Mouse (Mus musculus) heart, postnatal 25 days (tissue): ENCODE data around the gene Ddx54. TPM values are rescaled to one million over a fixed set of nuclear protein-coding genes. Genes with fewer than 3 reads are reported as not detected.

Source experiments
- DNase-seq: peaks from one replicate; pipeline ENCODE4 v3.0.0; 2022; ENCODE audit warnings: low spot score
- intact Hi-C: fragments of 180-260 bp; cut with DNase I; formaldehyde crosslinking; loops from one replicate; pipeline ENCODE4 v1.15.1; 2025
- total RNA-seq, 2 experiments: library from RNA; stranded (reverse); gene quantifications; 2 replicates each; pipeline ENCODE4 v1.2.3; 2021

The Ddx54 gene
- total RNA-seq, 2 experiments from 2014 or later: 20.1 to 21.4 TPM

DNA sequence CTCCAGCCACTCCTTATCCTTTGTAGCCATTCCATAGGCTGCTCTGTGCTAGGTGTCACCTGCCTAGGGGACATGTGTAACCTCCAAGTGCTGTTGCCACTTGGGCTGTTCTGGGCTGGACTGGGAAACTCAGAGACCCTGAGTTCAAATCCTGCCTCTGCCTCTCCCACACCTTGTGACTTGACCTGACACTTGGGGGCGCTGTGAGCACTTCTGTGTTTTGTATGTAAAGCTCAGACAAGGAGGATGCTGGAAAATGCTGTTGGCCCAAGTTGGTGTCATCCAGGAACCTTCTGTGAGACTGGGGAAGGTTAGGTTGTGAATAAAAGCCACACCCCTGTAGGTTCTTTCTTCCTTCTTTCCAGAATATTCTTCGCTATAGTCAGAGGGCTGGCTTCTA lies 52.3 kb downstream of the Ddx54 start:
- intact Hi-C loops: no loop called here
- no peak for DNase-seq

DNA sequence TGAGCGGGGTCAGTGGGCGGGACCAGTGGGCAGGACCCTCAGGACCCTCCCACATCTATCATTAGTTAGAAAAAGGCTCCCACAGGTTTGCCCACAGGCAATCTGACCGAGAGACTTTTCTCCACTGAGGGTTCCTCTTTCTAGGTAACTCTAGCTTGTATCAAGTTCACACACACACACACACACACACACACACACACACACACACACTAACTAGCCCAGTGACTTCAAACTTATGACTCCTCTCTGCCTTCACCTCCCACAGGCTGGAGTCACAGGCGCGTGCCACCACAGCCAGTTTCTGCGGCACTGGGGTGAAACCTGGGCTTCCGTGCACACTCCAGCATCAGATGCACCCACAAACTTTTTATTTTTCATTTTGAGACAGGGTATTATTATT lies 56.2 kb downstream of the Ddx54 start:
- DNase-seq: no peak
- intact Hi-C loops: no loop called here

DNA sequence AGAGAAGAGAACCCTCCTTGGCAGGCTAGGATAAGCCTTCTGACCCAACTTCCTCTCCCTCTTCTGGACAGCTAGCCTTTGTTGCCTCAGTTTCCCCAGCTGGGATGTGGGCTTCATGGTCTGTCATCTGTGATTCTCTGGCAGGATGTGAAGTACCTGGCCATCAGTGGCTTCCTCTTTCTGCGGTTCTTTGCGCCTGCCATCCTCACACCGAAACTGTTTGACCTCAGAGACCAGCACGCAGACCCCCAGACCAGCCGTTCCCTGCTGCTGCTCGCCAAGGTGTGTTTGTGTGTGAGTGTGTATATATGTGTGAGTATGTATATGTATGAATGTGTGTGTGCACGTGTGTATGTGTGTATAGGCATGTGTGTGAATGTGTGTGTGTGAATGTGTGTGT lies 57.6 kb downstream of the Ddx54 start:
- no peak for DNase-seq
- intact Hi-C loops: no loop called here

DNA sequence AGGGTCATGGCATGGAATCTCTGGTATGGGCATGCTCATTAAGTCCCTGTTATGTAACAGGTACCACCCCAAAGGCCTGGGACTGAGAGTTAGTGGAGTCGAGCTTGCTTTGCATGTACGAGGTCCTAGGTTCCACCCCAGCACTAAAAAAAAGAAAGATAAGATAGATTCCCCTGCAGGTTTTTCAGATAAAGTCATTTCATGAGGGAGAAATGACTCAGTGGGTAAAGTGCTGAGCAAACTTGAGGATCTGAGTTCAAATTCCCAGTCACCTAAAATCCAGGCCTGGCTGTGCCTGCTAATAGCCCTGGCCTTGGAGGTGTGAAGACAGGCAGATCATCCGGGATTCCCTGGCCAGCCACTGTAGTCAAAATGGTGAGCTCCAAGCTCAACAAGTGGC lies 59.3 kb downstream of the Ddx54 start:
- intact Hi-C loops: no loop called here
- no peak for DNase-seq

DNA sequence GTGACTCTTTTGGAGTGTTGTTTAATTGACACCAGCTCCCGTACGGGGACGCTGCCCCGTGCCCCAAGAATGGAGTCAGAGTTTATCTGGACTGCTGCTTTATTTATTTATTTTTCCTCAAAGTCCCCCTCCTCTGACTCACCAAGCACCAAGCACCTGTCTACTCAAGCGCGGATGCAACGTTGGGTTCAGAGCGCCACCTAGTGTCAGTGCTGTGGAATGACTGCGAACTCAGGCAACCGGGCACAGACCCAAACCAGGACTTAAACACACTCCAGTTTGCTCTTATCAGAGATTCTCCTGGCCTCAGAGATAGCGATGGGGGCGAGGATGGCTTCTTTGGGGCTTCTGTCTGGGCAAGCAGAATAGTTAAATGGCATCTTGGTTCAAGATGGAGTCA lies 61.1 kb downstream of the Ddx54 start:
- intact Hi-C loops: loop anchor here (1.0 kb wide), 1 partner anchor 53 kb away; no protein-coding TSS in a partner anchor

DNA sequence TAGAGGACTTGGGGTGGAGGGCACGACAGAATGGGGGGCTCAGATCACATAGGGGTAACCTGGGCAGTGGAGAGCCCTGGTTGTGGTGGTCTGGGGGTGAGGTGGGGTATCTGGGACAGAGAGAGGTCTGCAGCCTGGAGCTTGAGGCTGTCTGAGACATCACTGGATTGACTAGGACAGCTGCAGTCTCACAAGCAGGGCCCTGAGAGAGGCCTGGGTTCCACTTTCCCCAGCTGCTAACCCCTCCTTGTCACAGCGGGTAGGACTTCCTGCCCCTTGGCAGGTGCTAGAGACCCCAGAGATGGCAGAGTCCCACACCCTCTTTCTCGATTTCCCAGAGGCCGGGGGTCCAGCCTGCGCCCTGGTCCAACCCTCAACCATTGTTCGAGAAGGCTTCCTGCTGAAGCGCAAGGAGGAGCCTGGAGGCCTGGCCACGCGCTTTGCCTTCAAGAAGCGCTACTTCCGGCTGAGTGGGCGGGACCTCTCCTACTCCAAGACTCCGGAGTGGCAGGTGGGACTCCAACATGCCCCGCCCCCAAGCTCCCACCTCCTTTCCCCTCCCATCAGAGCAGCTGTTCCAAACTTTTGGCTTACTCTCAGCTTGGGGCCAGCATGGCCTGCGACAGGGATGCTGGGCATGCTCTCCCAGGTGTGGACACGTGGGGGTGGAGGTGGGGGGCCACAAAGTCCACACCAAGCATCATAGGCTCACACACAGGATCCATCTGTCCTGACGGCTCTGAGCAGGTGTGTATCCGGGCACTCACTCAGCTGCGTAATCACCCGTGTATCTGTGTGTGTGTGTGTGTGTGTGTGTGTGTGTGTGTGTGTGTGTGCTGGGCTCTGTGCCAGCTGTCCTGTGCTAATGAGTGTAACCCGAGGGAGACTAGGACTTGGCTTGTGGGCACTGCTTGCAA lies 61.9 kb downstream of the Ddx54 start:
- intact Hi-C loops: no loop called here
- no peak for DNase-seq

More for the DNA sequence above, 61.1 kb downstream of the Ddx54 start:
- no peak for DNase-seq

DNA sequence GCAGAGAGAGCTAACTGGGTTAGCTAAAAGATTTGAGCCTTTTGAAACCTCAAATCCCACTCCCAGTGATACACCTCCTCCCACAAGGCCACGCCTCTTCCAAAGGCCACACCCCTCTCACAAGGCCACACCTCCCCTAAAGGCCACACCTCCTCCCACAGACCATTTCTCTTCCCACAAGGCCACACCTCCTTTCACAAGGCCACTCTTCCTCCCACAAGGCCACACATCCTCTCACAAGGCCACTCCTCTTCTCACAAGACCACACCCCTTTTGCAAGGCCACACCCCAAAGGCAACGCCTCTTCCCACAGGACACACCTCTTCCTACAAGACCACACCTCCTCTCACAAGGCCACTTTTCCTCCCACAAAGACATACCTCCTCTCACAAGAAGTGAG lies 65.0 kb downstream of the Ddx54 start:
- intact Hi-C loops: no loop called here
- no peak for DNase-seq

Other genes with a start within 250 kb of the Ddx54 start
- gene Lhx5, start 181.0 kb upstream of the Ddx54 start, total RNA-seq: not detected
- 1 to 10 TPM; 8.8 to 9.6 TPM for gene Sdsl, start 139.9 kb upstream of the Ddx54 start, total RNA-seq
- gene Sds, start 136.2 kb upstream of the Ddx54 start, total RNA-seq: 1 to 10 TPM; 1.2 to 1.3 TPM
- gene Plbd2, start 109.1 kb upstream of the Ddx54 start, total RNA-seq: 10 to 100 TPM; 33.2 to 37.1 TPM
- 10 to 100 TPM in 1 of 2 experiments, 1 to 10 TPM in 1; 9.3 to 12.6 TPM for gene Slc8b1, start 101.6 kb upstream of the Ddx54 start, total RNA-seq
- 10 to 100 TPM; 36.0 to 37.9 TPM for gene Tpcn1, start 24.1 kb upstream of the Ddx54 start, total RNA-seq
- not detected for gene Iqcd, start 23.7 kb upstream of the Ddx54 start, total RNA-seq
- gene Rita1, start 150 bp upstream of the Ddx54 start, total RNA-seq: 10 to 100 TPM; 15.4 to 18.7 TPM
- not detected for gene Cfap73, start 21.5 kb downstream of the Ddx54 start, total RNA-seq
- not detected for gene Rasal1, start 36.1 kb downstream of the Ddx54 start, total RNA-seq
- 1 to 10 TPM; 1.8 to 1.9 TPM for gene Dtx1, start 99.2 kb downstream of the Ddx54 start, total RNA-seq
- gene Oas2, start 137.1 kb downstream of the Ddx54 start, total RNA-seq: under 1 TPM; 0.57 to 0.78 TPM
- under 1 TPM; 0.10 to 0.17 TPM for gene Oas3, start 164.9 kb downstream of the Ddx54 start, total RNA-seq
- not detected for gene Oas1e, start 182.8 kb downstream of the Ddx54 start, total RNA-seq
- under 1 TPM; 0.10 to 0.48 TPM for gene Oas1c, start 199.8 kb downstream of the Ddx54 start, total RNA-seq
- gene Oas1f, start 234.6 kb downstream of the Ddx54 start, total RNA-seq: not detected
- not detected for gene Oas1h, start 248.7 kb downstream of the Ddx54 start, total RNA-seq